Mouse (Mus musculus): ENCODE results near the gene Dapp1.

DNA sequence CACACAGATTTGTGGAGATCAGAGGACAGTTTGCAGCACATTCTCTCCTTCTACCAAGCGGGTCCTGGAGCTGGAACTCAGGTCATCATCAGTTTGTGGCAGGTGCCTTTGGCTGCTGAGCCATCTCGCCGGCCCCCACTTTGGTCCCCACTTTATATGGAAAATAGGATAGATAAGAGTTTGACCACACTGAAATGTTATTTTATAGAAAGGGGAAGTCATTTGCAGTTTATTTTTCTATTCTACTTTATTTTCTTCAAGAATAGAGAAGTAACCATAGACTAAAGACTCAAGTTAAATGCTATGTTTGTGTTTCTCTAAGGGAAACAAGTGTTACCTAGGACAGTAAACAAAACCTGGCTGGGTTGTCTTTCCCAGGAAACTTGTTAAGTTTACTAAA, 84.5 kb downstream of the Dapp1 start:
- TF ChIP-seq CTCF (IDR thresholded peaks at IDR 0.05; ENCODE audit: low read depth): no peak
- no peak for TF ChIP-seq EP300 (optimal IDR thresholded peaks at IDR 0.05)

All from stomach, postnatal 0 days (tissue).